Mouse (Mus musculus) mouse trophoblast stem cell (cell line): ENCODE results near the gene Gdf7.

ENCODE experiments used
- in situ Hi-C, 2 experiments: fragments of 300-500 bp; cut with MseI, MboI; formaldehyde crosslinking; loops; 2 replicates in 1 of 2; 3 replicates in 1 of 2; pipeline ENCODE4 v1.15.1; 2025

Gene Gdf7

GRCm38 (mm10) chr12:8327675-8328053, 25.9 kb upstream of the Gdf7 start:
- in situ Hi-C loops = no loop called here

- in situ Hi-C loops = no loop called here
Measured at GRCm38 (mm10) chr12:8326825-8327674, 25.3 kb upstream of the Gdf7 start.

GRCm38 (mm10) chr12:8325943-8326522, 24.3 kb upstream of the Gdf7 start:
- in situ Hi-C loops = no loop called here

- in situ Hi-C loops = no loop called here
Measured at GRCm38 (mm10) chr12:8325245-8325942, 23.6 kb upstream of the Gdf7 start.

GRCm38 (mm10) chr12:8324086-8324485, 22.3 kb upstream of the Gdf7 start:
- in situ Hi-C loops = loop anchor here (5.0 kb wide), 1 partner anchor 178 kb away; the partner anchor contains the start of gene Rhob (in 2 of the 2)

- in situ Hi-C loops = loop anchor here (5.0 kb wide), 1 partner anchor 181 kb away; the partner anchor contains the start of gene Rhob (in 2 of the 2)
Measured at GRCm38 (mm10) chr12:8321506-8321905, 19.8 kb upstream of the Gdf7 start.

DNA sequence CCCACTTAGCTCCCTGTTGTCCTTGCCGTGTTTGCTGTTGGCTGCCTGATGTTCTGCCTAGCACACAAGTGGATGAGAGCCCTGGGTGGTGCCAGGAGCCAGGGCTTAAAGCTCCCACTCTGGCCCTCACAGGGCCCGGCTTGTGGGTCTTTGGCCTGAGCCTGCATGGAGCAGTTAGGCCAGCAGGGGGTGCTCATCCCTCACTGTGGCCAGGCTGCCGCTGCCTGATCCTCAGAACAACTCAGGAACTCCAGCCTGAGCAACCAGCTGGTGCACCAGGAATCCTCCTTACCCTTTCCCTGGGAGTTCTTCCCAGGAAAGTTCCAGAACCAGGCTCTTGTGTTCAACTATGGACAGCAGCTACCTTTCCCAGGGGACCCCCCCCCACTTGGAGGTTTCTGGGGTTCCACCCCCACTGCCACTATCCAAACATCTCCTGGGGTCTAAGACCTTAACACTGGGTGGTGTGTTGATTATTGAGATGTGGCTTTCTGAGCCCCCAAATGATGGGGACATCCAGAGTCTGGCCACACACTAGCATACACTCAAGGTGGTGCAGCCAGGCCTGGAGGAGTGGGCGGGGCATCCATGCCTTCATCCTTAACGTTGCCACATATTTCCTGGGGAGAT, 18.4 kb upstream of the Gdf7 start:
- in situ Hi-C loops = loop anchor here (5.0 kb wide), 1 partner anchor 182 kb away; the partner anchor contains the start of gene Rhob (in 2 of the 2)

- in situ Hi-C loops = no loop called here
Measured at GRCm38 (mm10) chr12:8316541-8316940, 14.8 kb upstream of the Gdf7 start.

GRCm38 (mm10) chr12:8313773-8314172, 12.0 kb upstream of the Gdf7 start:
- in situ Hi-C loops = no loop called here

GRCm38 (mm10) chr12:8313270-8313771, 11.6 kb upstream of the Gdf7 start, which contains the start of gene Hs1bp3:
Gene Hs1bp3, plus strand, starts transcription at chr12:8313432.
- in situ Hi-C loops = no loop called here

DNA sequence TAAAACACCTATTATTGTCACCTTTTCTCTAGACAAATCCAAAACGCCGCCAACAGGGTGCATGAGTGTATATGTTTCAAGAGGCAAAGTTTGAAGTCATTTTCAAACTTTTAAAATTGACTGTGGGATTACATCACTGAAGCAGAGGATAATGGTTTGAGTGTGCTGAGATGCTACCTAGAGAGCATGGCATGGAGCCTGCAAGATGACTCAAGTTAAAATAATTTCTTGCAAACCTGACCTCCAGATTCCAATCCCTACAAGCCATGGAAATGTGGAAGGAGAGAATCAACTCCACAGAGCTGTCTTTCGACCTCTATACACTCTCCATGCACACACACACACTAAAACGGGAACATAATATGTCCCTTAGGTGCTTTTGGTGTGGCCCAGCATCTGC, 10.5 kb upstream of the Gdf7 start:
- in situ Hi-C loops = no loop called here

DNA sequence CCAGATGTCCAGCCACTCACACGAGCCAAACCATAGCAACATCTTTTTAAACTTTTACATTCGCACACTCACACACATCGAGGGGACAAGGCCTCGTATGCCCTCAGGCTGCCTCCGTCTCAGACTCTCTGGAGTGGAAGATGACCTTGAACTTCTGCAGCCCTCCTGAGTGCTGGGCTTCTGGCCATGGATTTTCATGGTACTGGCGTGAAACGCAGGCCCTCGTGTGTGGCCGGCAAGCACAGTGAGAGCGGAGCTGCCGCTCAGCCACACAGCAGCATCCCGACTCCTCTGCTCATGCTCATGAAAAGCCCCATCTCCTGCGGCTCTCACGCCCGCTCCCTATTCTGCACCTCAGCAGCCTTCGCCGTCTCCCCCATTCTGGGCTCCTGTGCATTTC, 9.2 kb upstream of the Gdf7 start:
- in situ Hi-C loops = no loop called here

DNA sequence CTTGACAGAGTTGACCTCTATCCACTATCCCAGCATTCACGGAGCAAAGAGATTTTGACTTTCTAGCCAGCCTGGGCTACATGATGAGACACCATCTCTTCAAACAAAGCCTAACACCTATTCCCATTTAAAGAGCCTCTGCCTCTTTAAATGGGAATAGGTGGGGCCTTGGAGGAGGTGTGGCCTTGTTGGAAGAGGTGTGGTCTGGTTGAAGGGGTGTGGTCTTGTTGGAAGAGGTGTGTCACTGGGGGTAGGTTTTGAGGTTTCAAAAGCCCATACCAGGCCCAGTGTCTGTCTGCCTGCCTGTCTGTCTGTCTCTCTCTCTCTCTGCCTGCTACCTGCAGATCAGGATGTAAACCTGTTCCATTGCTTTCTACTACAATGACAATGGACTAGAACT, 5.2 kb upstream of the Gdf7 start:
- in situ Hi-C loops = loop anchor here in 1 of 2 experiments (10.0 kb wide), 1 partner anchor 252 kb away; no protein-coding TSS in a partner anchor

GRCm38 (mm10) chr12:8306432-8306831, 4.7 kb upstream of the Gdf7 start:
- in situ Hi-C loops = loop anchor here in 1 of 2 experiments (10.0 kb wide), 1 partner anchor 252 kb away; no protein-coding TSS in a partner anchor

DNA sequence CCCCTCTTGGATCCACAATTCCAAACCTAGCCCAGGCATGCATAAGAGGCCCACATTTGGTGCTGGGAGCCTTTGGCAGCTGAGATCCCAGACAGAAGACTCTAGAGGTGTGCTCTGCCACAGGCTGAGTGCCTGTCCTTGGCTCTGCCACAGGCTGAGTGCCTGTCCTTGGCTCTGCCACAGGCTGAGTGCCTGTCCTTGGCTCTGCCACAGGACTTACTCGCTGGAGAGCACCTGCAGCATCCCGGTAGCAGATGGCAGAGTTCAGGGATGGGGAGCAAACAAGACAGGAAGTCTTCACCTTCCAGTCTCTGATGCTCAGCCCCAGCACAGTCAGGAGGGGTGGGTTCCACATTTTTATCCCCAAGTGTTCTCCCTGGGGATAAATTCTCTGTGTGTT, 3.5 kb upstream of the Gdf7 start:
- in situ Hi-C loops = loop anchor here in 1 of 2 experiments (10.0 kb wide), 1 partner anchor 250 kb away; no protein-coding TSS in a partner anchor

DNA sequence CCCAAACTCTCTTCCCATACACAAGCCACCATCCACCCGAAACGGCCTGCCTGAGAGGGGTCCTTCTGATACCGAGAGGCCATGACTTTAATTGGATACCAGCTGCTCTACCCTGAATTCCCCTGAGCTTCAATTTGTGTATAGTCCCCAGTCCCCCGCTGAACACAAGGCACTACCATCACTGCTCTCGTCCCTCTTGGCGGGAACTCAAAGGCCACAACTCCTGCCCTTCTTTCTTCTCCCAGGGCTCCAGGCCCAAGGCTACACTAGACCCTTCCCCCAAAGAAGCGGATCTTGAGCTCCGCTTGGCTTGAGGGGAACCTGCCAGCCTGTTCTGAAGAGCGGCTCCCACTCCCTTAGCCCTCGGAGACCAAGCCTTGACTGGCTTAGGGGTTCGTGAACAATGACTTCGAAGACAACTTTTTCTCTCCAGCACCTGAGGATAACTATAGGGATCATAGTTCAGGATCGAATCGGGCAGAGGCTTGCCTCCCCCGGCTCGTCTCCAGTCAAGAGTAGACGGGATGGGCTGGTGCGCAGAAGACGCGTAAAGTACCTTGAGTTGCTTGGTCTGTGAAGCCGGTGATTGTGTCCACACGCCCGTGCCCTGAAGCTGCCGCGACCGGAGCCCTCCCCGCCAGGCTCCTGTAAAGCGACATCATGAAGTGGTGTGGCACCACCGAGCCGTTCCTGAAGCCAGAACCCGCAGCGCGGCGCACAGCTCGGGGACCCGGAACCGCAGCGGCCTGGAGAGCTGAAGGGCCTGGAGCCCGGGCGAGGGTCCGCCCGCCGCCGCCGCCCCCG, 541 bp downstream of the Gdf7 start:
- in situ Hi-C loops = loop anchor here in 1 of 2 experiments (10.0 kb wide), 1 partner anchor 246 kb away; no protein-coding TSS in a partner anchor

DNA sequence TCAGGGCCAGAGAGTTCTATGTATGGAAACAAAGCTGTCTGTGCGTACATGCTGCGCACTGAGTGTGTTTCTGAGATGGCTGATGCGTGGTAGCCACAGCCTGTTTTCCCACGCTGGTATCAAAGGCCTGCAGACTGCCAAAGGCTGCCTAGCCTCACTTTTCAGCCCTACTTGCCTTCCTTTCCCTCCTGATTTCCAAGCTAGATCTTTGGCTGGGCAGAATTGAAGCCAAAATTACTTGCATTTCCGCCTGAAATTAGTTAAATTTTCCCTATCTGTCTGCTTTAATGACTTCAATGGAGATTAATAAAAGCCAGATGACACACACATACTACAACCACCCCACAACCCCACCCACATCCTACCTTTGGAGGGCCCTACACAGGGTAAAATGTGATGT, 1.2 kb downstream of the Gdf7 start:
- in situ Hi-C loops = loop anchor here in 1 of 2 experiments (10.0 kb wide), 1 partner anchor 246 kb away; no protein-coding TSS in a partner anchor

DNA sequence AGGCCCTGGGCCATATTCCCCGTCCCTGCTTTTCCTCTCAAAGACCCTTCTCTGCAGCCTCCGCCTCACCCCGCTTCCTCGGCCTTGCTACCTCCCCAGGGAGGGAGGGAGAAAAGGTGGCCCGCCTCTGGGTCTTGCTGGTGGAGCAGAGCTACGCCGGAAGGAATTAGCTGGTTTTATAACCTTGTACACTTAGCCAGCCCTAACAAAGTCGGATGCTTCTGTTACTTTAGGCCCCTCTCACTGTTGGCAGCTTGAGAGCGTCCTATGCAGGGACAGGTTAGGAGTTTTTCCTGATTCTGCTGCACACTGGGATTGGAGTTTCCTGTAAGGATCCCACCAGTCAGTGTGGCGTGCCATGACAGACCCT, 1.7 kb downstream of the Gdf7 start:
- in situ Hi-C loops = loop anchor here in 1 of 2 experiments (10.0 kb wide), 1 partner anchor 245 kb away; no protein-coding TSS in a partner anchor

DNA sequence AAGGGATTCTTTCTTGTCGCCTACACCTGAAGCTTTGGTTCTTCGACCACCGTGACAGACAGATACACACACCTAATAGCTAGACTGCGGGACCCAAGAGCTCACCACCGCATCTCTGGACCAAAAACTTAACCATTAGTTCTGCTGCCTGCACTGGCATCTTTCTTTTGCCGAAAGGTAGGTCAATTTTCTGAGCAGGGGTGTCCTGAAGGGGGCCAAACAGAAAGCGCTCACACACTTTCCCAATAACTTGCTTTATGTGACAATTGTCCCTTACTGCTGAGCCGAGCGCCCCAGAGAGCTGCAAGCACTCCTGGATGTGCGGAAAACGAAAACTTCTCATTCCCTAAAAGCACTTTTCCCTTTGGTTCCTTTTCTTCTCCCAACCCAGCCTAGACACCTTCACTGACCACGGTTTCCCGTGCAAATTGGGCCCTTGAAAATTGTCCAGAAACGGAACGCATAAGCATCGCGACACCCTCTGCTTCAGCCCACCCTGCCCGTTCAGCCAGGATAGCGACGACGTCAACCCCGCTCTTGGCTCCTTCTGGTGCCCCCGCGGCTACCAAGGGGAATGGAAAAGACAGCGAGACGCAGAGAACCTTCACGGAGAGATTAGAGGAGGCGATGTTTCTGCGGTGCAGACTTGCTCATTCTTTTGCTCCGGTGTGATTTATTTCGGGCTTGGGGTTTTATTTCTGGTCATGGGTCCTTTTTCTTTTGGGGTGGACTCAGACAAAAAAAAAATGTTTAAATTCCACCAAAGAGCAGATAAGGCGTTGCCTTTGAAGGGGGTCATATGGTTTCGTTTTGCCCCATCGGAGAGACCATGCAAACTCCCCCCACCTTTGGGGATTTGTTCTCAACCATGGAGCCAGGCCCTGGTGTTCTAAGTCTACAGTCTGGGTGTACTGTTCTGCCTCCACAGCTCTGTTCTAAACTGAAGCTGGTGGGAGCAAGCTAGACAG, 2.3 kb downstream of the Gdf7 start:
- in situ Hi-C loops = loop anchor here in 1 of 2 experiments (10.0 kb wide), 2 partner anchors 245 to 305 kb away; no protein-coding TSS in a partner anchor
